Mouse (Mus musculus): ENCODE results near the gene Dennd4a. TPM values are rescaled to one million over a fixed set of nuclear protein-coding genes. Genes with fewer than 3 reads are reported as not detected.

The Dennd4a gene
- total and polyA plus RNA-seq, 3 experiments = 17.6 to 417 (median 81.3) TPM

- DNase-seq (ENCODE audit: low spot score) = no peak
Measured at GRCm38 (mm10) chr9:64805875-64806274, 5.3 kb upstream of the Dennd4a start.

DNA sequence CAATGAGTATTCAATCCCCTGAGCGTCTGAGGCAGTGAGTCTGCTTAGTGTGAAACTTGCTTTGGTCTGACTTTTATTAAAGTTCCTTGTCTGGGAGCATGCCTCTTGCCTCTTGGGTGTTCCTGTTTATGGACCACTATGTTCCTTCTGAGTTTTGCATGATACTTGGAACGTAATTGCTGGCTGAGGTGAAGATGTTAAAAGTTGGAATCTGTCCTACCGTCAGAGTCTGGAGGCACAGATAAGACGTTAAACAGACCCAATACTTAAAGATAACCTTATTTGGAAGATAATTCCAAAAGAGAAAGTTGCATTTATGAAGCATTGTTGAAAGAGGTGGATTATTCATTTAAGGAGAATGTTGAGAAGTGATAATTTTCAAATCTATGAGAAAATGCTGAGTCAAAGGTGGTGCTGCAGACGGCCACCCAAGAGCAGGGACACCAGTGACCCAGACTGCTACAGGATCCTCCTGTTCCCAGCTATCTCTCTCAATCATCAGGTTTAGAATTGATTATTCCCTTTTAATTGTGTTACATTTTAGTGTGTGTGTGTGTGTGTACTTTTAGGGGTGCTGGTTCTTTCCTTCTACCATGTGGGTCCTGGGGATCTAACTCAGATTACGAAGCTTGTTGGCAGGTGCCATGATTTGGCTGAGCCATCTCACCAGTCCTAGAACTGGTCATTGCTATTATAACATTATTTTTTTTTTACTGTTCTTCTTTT lies 4.6 kb upstream of the Dennd4a start:
- no peak for TF ChIP-seq POLR2AphosphoS5 (IDR thresholded peaks at IDR 0.05; ENCODE audit: insufficient replicate concordance, low read depth, low read length)
- TF ChIP-seq TAL1 (conservative IDR thresholded peaks at IDR 0.05; ENCODE audit: low read depth, low read length) = peak; percentile 92
- DNase-seq (ENCODE audit: low spot score) (peak; percentile 54), ATAC-seq (ENCODE audit: extremely low read depth, insufficient number of reproducible peaks, low FRiP score, poor library complexity, severe bottlenecking) (peak; percentile 31)
- Histone ChIP-seq H3K36me3 (replicated peaks) (no peaks in the 10 kb centered on the region), H3K4me1 (ENCODE audit: insufficient read depth, low read depth, low read length) (peaks cover 60% of the 10 kb centered on the region), H3K27me3 (ENCODE audit: insufficient read depth, low read length) (no peaks in the 10 kb centered on the region), H3K9me3 (replicated peaks) (no peaks in the 10 kb centered on the region), H3K4me3 (ENCODE audit: low read depth, low read length) (no peak overlapping the region; the same call in 1 of the 2 replicates)

More at GRCm38 (mm10) chr9:64805875-64806274, 5.3 kb upstream of the Dennd4a start:
- Histone ChIP-seq H3K27me3 (ENCODE audit: insufficient read depth, low read length) (no peaks in the 10 kb centered on the region), H3K4me3 (ENCODE audit: low read depth, low read length) (no peak overlapping the region; the same call in 1 of the 2 replicates), H3K36me3 (replicated peaks) (no peaks in the 10 kb centered on the region), H3K4me1 (ENCODE audit: insufficient read depth, low read depth, low read length) (peaks cover 60% of the 10 kb centered on the region), H3K9me3 (replicated peaks) (no peaks in the 10 kb centered on the region; the same call in 1 of the 2 replicates)
- ATAC-seq (ENCODE audit: extremely low read depth, insufficient number of reproducible peaks, low FRiP score, poor library complexity, severe bottlenecking) = no peak
- TF ChIP-seq GATA2 (IDR thresholded peaks at IDR 0.05; ENCODE audit: borderline replicate concordance, low read depth, low read length) (no peak), POLR2AphosphoS5 (IDR thresholded peaks at IDR 0.05; ENCODE audit: insufficient replicate concordance, low read depth, low read length) (no peak), TAL1 (conservative IDR thresholded peaks at IDR 0.05; ENCODE audit: low read depth, low read length) (no peak), GATA1 (IDR thresholded peaks at IDR 0.05; ENCODE audit: borderline replicate concordance, low read length) (no peak), CTCF (IDR thresholded peaks at IDR 0.05; ENCODE audit: low read depth, low read length) (no peak)

DNA sequence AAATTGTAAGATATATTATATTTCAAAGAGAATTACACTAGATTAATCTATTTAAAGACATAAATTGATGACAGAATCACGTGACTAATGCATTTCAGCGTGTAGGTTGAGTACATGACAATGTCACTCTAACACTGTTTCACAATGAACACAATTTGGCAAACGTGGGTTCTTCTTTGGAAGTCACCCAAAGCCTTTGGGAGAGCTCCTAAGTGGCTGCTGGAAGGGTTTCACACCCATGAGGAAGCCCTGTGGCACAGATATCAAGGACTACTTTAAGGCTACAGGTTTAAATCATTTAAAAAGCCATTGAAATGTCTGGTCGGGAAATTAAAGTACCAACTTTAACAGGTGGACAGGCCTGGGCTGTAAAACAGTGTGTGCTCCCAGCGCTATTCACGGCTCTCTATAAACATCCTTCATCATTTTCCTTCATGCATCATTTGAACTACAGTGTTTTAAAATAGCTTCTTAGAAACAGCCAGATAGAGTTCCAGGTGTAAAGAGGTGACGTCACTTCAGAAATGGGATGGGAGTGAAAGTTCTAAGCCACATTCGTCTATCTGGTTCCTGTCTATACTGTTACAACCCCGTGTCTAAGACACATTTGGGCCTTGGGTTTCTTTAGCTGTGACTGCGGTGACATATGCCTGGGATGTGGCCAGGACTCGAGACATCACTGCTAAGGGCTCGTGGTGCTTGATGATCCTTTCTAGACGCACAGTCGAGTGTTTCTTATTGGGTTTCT lies 3.9 kb upstream of the Dennd4a start:
- no peak for TF ChIP-seq CTCF (IDR thresholded peaks at IDR 0.05; ENCODE audit: low read depth, low read length)
- TF ChIP-seq TAL1 (conservative IDR thresholded peaks at IDR 0.05; ENCODE audit: low read depth, low read length) = no peak
- TF ChIP-seq GATA1 (IDR thresholded peaks at IDR 0.05; ENCODE audit: borderline replicate concordance, low read length) = no peak
- TF ChIP-seq GATA2 (IDR thresholded peaks at IDR 0.05; ENCODE audit: borderline replicate concordance, low read depth, low read length) = no peak
- no peak for TF ChIP-seq POLR2AphosphoS5 (IDR thresholded peaks at IDR 0.05; ENCODE audit: insufficient replicate concordance, low read depth, low read length)
- Histone ChIP-seq H3K27me3 (ENCODE audit: insufficient read depth, low read length) (no peaks in the 10 kb centered on the region), H3K4me3 (ENCODE audit: low read depth, low read length) (no peak overlapping the region), H3K9me3 (replicated peaks) (no peaks in the 10 kb centered on the region), H3K36me3 (replicated peaks) (no peaks in the 10 kb centered on the region), H3K4me1 (ENCODE audit: insufficient read depth, low read depth, low read length) (peaks cover 60% of the 10 kb centered on the region)
- ATAC-seq (ENCODE audit: extremely low read depth, insufficient number of reproducible peaks, low FRiP score, poor library complexity, severe bottlenecking) (no peak), DNase-seq (ENCODE audit: low spot score) (no peak)

GRCm38 (mm10) chr9:64809851-64810250 lies 1.3 kb upstream of the Dennd4a start:
- no peak for ATAC-seq (ENCODE audit: extremely low read depth, insufficient number of reproducible peaks, low FRiP score, poor library complexity, severe bottlenecking)
- no peaks in the 10 kb centered on the region for H3K27me3 ChIP-seq (ENCODE audit: insufficient read depth, low read length)
- no peak for TF ChIP-seq TAL1 (conservative IDR thresholded peaks at IDR 0.05; ENCODE audit: low read depth, low read length)
- TF ChIP-seq GATA2 (IDR thresholded peaks at IDR 0.05; ENCODE audit: borderline replicate concordance, low read depth, low read length) = no peak
- TF ChIP-seq GATA1 (IDR thresholded peaks at IDR 0.05; ENCODE audit: borderline replicate concordance, low read length) = no peak
- TF ChIP-seq POLR2AphosphoS5 (IDR thresholded peaks at IDR 0.05; ENCODE audit: insufficient replicate concordance, low read depth, low read length) = no peak
- no peak for TF ChIP-seq CTCF (IDR thresholded peaks at IDR 0.05; ENCODE audit: low read depth, low read length)
- H3K36me3 ChIP-seq (replicated peaks) = peaks cover 8% of the 10 kb centered on the region
- H3K4me1 ChIP-seq (ENCODE audit: insufficient read depth, low read depth, low read length) = peaks cover 65% of the 10 kb centered on the region
- no peak for DNase-seq (ENCODE audit: low spot score)
- H3K4me3 ChIP-seq (ENCODE audit: low read depth, low read length) = no peak overlapping the region; the same call in 1 of the 2 replicates
- H3K9me3 ChIP-seq (replicated peaks) = no peaks in the 10 kb centered on the region

- ATAC-seq (ENCODE audit: extremely low read depth, insufficient number of reproducible peaks, low FRiP score, poor library complexity, severe bottlenecking) (no peak), DNase-seq (ENCODE audit: low spot score) (no peak)
- Histone ChIP-seq H3K4me3 (ENCODE audit: low read depth, low read length) (peak overlapping the region; percentile 96), H3K27me3 (ENCODE audit: insufficient read depth, low read length) (no peaks in the 10 kb centered on the region), H3K9me3 (replicated peaks) (no peaks in the 10 kb centered on the region), H3K36me3 (replicated peaks) (peaks cover 20% of the 10 kb centered on the region), H3K4me1 (ENCODE audit: insufficient read depth, low read depth, low read length) (peaks cover 55% of the 10 kb centered on the region)
- no peak for TF ChIP-seq GATA1 (IDR thresholded peaks at IDR 0.05; ENCODE audit: borderline replicate concordance, low read length)
Measured at GRCm38 (mm10) chr9:64811538-64812474, 666 bp downstream of the Dennd4a start.

DNA sequence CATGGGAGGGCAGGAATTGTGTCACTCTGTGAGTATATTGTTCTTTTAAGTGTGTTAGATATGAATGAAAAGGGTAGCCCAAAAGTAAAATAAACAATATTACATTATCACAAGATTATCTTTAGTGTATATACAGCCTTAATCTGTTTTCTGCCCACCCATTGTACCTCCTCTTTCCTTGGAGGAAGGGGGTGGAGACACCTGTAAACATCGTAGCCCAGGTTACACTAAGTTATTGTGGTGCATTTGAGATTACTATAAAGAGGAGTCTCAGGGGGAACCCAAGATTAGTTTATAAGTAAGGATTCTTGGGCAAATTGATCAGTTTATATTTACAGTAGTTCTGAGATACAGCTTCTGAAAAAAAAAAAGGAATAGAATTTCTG lies 1.3 kb downstream of the Dennd4a start:
- Histone ChIP-seq H3K4me1 (ENCODE audit: insufficient read depth, low read depth, low read length) (peaks cover 49% of the 10 kb centered on the region), H3K9me3 (replicated peaks) (no peaks in the 10 kb centered on the region), H3K36me3 (replicated peaks) (peaks cover 20% of the 10 kb centered on the region), H3K4me3 (ENCODE audit: low read depth, low read length) (peak overlapping the region; percentile 96), H3K27me3 (ENCODE audit: insufficient read depth, low read length) (no peaks in the 10 kb centered on the region)
- DNase-seq (ENCODE audit: low spot score) (no peak), ATAC-seq (ENCODE audit: extremely low read depth, insufficient number of reproducible peaks, low FRiP score, poor library complexity, severe bottlenecking) (no peak)
- TF ChIP-seq CTCF (IDR thresholded peaks at IDR 0.05; ENCODE audit: low read depth, low read length) = no peak
- no peak for TF ChIP-seq TAL1 (conservative IDR thresholded peaks at IDR 0.05; ENCODE audit: low read depth, low read length)
- TF ChIP-seq POLR2AphosphoS5 (IDR thresholded peaks at IDR 0.05; ENCODE audit: insufficient replicate concordance, low read depth, low read length) = no peak
- TF ChIP-seq GATA2 (IDR thresholded peaks at IDR 0.05; ENCODE audit: borderline replicate concordance, low read depth, low read length) = no peak
- TF ChIP-seq GATA1 (IDR thresholded peaks at IDR 0.05; ENCODE audit: borderline replicate concordance, low read length) = no peak
